24 mouse cellular contexts compared by ENCODE assay signal in genomic region chr5:30624908-30625307, GRCm38 (mm10). TPM values are rescaled to one million over a fixed set of nuclear protein-coding genes. Genes with fewer than 3 reads are reported as not detected.
DNase-seq lines count a peak whose midpoint lies in the region; ATAC-seq and TF ChIP-seq lines count a peak whose summit lies in the region.
"Had no signal": no experiment of that assay in that cellular context is flagged by ENCODE, and none has a peak within 500 bp of the region (broad histone marks: within the 10 kb centered on the region; RNA-seq: fewer than 3 reads in every experiment).

No protein-coding gene starts in this region.

- DNase-seq in cerebellum, adult 9-10 months, result peak; percentile 27
- DNase-seq in cerebellum, postnatal 4 days (ENCODE audit: low spot score in 2 of 2), result no peak
- no peak for DNase-seq in lung, postnatal 25 days (ENCODE audit: low spot score)
- peak; percentile 41 for DNase-seq in lung, postnatal 0 days (ENCODE audit: low spot score)
- no peak for DNase-seq in right cerebral cortex, adult 2 months (ENCODE audit: low spot score in 2 of 2)
- DNase-seq in spleen, postnatal 4 days (ENCODE audit: low spot score in 2 of 2), result no peak
- DNase-seq: B cell, adult 2 months; cerebellum, adult 8-10 months; gastrocnemius, postnatal 36 days; kidney, adult 11 months; kidney, postnatal 36 days; layer of hippocampus, postnatal 36 days; midbrain, embryonic 14.5 days; right cerebral cortex, postnatal 25 days; spleen, adult 18-20 months; thymus, postnatal 25 days had no signal

- TF ChIP-seq CTCF in lung, postnatal 0 days (IDR thresholded peaks at IDR 0.05), result no peak

- ATAC-seq in lung, embryonic 15.5 days (ENCODE audit: borderline replicate concordance, extremely low read depth, low FRiP score, low TSS enrichment), result peak; percentile 72; the same call in 1 of the 2 replicates
- peak; percentile 49 for ATAC-seq in lung, postnatal 0 days
- ATAC-seq: forebrain, embryonic 13.5 days had no signal

- peaks cover 30% of the 10 kb centered on the region for H3K4me1 ChIP-seq in lung, embryonic 15.5 days
- H3K4me1 ChIP-seq in lung, postnatal 0 days (ENCODE audit: insufficient read depth, low read depth, low read length), result peaks cover 7% of the 10 kb centered on the region; the same call in 1 of the 2 replicates

- no peaks in the 10 kb centered on the region for H3K9me3 ChIP-seq in lung, embryonic 15.5 days
- no peaks in the 10 kb centered on the region for H3K9me3 ChIP-seq in lung, postnatal 0 days (ENCODE audit: low read length)
- H3K9me3 ChIP-seq: embryonic facial prominence, embryonic 12.5 days; forebrain, embryonic 13.5 days; G1E; hindbrain, embryonic 13.5 days; kidney, embryonic 15.5 days had no signal

- TF ChIP-seq EP300 in lung, postnatal 0 days (IDR thresholded peaks at IDR 0.05), result no peak

- no peaks in the 10 kb centered on the region for H3K36me3 ChIP-seq in lung, embryonic 15.5 days
- H3K36me3 ChIP-seq in lung, postnatal 0 days (ENCODE audit: insufficient read depth, low read length), result no peaks in the 10 kb centered on the region
- H3K36me3 ChIP-seq: embryonic facial prominence, embryonic 12.5 days; G1E; hindbrain, embryonic 13.5 days; kidney, embryonic 15.5 days had no signal

- WGBS in lung, embryonic 15.5 days, result 22% methylated on average over 4 of the region's 4 CpGs
- 31% methylated on average over 4 of the region's 4 CpGs for WGBS in lung, postnatal 0 days

- peaks cover 23% of the 10 kb centered on the region for H3K27me3 ChIP-seq in lung, embryonic 15.5 days
- H3K27me3 ChIP-seq in lung, postnatal 0 days (replicated peaks; ENCODE audit: insufficient read depth, low read length), result peaks cover 13% of the 10 kb centered on the region; the same call in 1 of the 2 replicates

- no peak overlapping the region for H3K9ac ChIP-seq in lung, embryonic 15.5 days
- H3K9ac ChIP-seq in lung, postnatal 0 days (replicated peaks; ENCODE audit: low read depth), result no peak overlapping the region
- H3K9ac ChIP-seq: embryonic facial prominence, embryonic 12.5 days; forebrain, embryonic 13.5 days; hindbrain, embryonic 13.5 days; kidney, embryonic 15.5 days had no signal

- H3K4me3 ChIP-seq in lung, embryonic 15.5 days, result no peak overlapping the region
- no peak overlapping the region for H3K4me3 ChIP-seq in lung, postnatal 0 days (ENCODE audit: low read depth, low read length)
- H3K4me3 ChIP-seq: embryonic facial prominence, embryonic 12.5 days; erythroblast, embryonic 14.5 days; forebrain, embryonic 13.5 days; hindbrain, embryonic 13.5 days; kidney, embryonic 15.5 days; megakaryocyte, embryonic 14.5 days had no signal

- 0 out of 2 replicates have a peak overlapping the region, but pooled peaks have one; percentile 12 for H3K27ac ChIP-seq in lung, embryonic 15.5 days
- H3K27ac ChIP-seq in lung, postnatal 0 days (ENCODE audit: low read length), result no peak overlapping the region
- H3K27ac ChIP-seq: embryonic facial prominence, embryonic 12.5 days; forebrain, embryonic 13.5 days; hindbrain, embryonic 13.5 days; kidney, embryonic 15.5 days had no signal

- no peak overlapping the region for H3K4me2 ChIP-seq in lung, embryonic 15.5 days
- no peak overlapping the region for H3K4me2 ChIP-seq in lung, postnatal 0 days (replicated peaks; ENCODE audit: low read depth, low read length)
- H3K4me2 ChIP-seq: embryonic facial prominence, embryonic 12.5 days; forebrain, embryonic 13.5 days; hindbrain, embryonic 13.5 days; kidney, embryonic 15.5 days had no signal

RNA-seq across cellular contexts. Expression of gene Slc35f6, which starts 22.8 kb away (rescaled TPM):
- polyA plus RNA-seq in lung, embryonic 15.5 days (2015; fragmentation: Nextera tagmentation; extraction: Ambion mirVana), result 26.1 and 28.6 TPM in 2 replicates
- 30.1 and 34.5 TPM in 2 replicates for polyA plus RNA-seq in lung, postnatal 0 days (2015; fragmentation: Nextera tagmentation; extraction: Ambion mirVana)

RNA-seq across cellular contexts. Expression of gene Kcnk3, which starts 36.9 kb away (rescaled TPM):
- polyA plus RNA-seq in lung, embryonic 15.5 days (2015; fragmentation: Nextera tagmentation; extraction: Ambion mirVana), result 21.5 and 23.1 TPM in 2 replicates
- 28.6 and 35.7 TPM in 2 replicates for polyA plus RNA-seq in lung, postnatal 0 days (2015; fragmentation: Nextera tagmentation; extraction: Ambion mirVana)
- polyA plus RNA-seq: erythroblast, embryonic 14.5 days; G1E had no signal

RNA-seq across cellular contexts. Expression of gene Cenpa, which starts 41.7 kb away (rescaled TPM):
- 332 and 343 TPM in 2 replicates for polyA plus RNA-seq in lung, embryonic 15.5 days (2015; fragmentation: Nextera tagmentation; extraction: Ambion mirVana)
- 24.4 and 25.5 TPM in 2 replicates for polyA plus RNA-seq in lung, postnatal 0 days (2015; fragmentation: Nextera tagmentation; extraction: Ambion mirVana)

Comparison
In these comparisons a context has a peak if more than half of its experiments do, and no peak if none do; other contexts are left out.
1. DNase-seq: peak in cerebellum, adult 9-10 months (single experiment) and lung, postnatal 0 days (single experiment); none in cerebellum, postnatal 4 days (0 of 2), lung, postnatal 25 days (single experiment), right cerebral cortex, adult 2 months (0 of 2) and spleen, postnatal 4 days (0 of 2).
2. RNA of gene Cenpa, which starts 41.7 kb away (polyA plus RNA-seq): 332 to 343 TPM in lung, embryonic 15.5 days; 24.4 to 25.5 TPM in lung, postnatal 0 days; every median in the first group is over 10 times any median in the second.